In the genomic region with DNA sequence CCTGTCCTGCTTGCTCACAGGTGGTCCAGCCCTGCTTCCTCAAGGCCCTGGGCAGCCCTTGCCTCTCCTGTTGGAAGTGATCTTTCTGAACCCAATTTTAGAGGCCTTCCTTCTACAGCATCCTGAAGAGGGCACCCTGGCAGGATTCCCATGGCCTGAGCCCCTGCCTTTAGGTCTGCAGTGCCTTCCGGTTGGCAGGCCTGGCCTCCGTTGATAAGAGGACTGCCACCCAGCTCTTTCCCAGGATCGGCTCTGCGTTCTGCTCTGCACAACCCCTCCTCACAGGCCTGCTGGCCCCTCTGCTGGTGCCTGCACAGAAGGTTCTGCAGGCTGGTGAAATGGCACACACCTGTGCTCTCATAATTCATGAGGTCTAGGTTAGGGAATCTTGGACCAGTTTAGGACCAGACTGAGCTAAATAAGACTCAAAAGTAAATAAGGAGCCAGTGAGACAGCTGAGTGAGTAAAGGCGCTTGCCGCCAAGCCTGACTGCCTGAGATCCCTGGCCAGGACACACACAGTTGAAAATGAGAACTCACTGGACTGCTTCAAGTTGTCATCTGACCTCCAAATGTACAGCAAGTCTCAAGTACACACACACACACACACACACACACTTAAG, we compare ENCODE assay signal across 14 mouse cellular contexts. TPM values are rescaled to one million over a fixed set of nuclear protein-coding genes. Genes with fewer than 3 reads are reported as not detected.
DNase-seq lines count a peak whose midpoint lies in the region; ATAC-seq lines count a peak whose summit lies in the region.
"Had no signal": no experiment of that assay in that cellular context is flagged by ENCODE, and none has a peak within 500 bp of the region (broad histone marks: within the 10 kb centered on the region; RNA-seq: fewer than 3 reads in every experiment).

No protein-coding gene starts in this region.

- H3K9me3 ChIP-seq in intestine, embryonic 16.5 days (ENCODE audit: control insufficient read depth, low read length): no peaks in the 10 kb centered on the region
- no peaks in the 10 kb centered on the region for H3K9me3 ChIP-seq in intestine, embryonic 15.5 days
- H3K9me3 ChIP-seq: midbrain, embryonic 13.5 days; neural tube, embryonic 13.5 days had no signal

- no peaks in the 10 kb centered on the region for H3K27me3 ChIP-seq in intestine, embryonic 16.5 days (replicated peaks; ENCODE audit: control insufficient read depth, insufficient read depth, low read length)
- H3K27me3 ChIP-seq in intestine, embryonic 15.5 days (replicated peaks): no peaks in the 10 kb centered on the region
- H3K27me3 ChIP-seq: midbrain, embryonic 13.5 days; neural tube, embryonic 13.5 days had no signal

- no peak overlapping the region for H3K4me3 ChIP-seq in intestine, embryonic 16.5 days (ENCODE audit: low read length)
- H3K4me3 ChIP-seq in intestine, embryonic 15.5 days (replicated peaks): no peak overlapping the region
- H3K4me3 ChIP-seq: midbrain, embryonic 13.5 days; neural tube, embryonic 13.5 days had no signal

- peak; percentile 37; the same call in 1 of the 2 replicates for ATAC-seq in intestine, embryonic 16.5 days
- no peak for ATAC-seq in intestine, embryonic 15.5 days
- peak; percentile 60 to 73 for ATAC-seq in hematopoietic stem cell, adult 5-6 weeks (replicated peaks in 1 of 2; ENCODE audit: insufficient read depth in 1 of 2, low FRiP score in 2 of 2, low TSS enrichment in 1 of 2, low read depth in 1 of 2, poor library complexity in 2 of 2, severe bottlenecking in 2 of 2)
- ATAC-seq: midbrain, embryonic 13.5 days had no signal

- H3K27ac ChIP-seq in intestine, embryonic 16.5 days (ENCODE audit: low read length): no peak overlapping the region
- no peak overlapping the region for H3K27ac ChIP-seq in intestine, embryonic 15.5 days
- H3K27ac ChIP-seq: midbrain, embryonic 13.5 days; neural tube, embryonic 13.5 days had no signal

- H3K36me3 ChIP-seq in intestine, embryonic 16.5 days (ENCODE audit: control insufficient read depth, insufficient read depth, low read length): no peaks in the 10 kb centered on the region
- H3K36me3 ChIP-seq in intestine, embryonic 15.5 days: no peaks in the 10 kb centered on the region
- H3K36me3 ChIP-seq: midbrain, embryonic 13.5 days; neural tube, embryonic 13.5 days had no signal

- H3K9ac ChIP-seq in intestine, embryonic 16.5 days (ENCODE audit: low read depth, low read length): no peak overlapping the region
- H3K9ac ChIP-seq in intestine, embryonic 15.5 days: no peak overlapping the region
- H3K9ac ChIP-seq: midbrain, embryonic 13.5 days; neural tube, embryonic 13.5 days had no signal

- H3K4me2 ChIP-seq in intestine, embryonic 16.5 days (ENCODE audit: low read depth, low read length): no peak overlapping the region
- no peak overlapping the region for H3K4me2 ChIP-seq in intestine, embryonic 15.5 days (replicated peaks)
- H3K4me2 ChIP-seq: midbrain, embryonic 13.5 days; neural tube, embryonic 13.5 days had no signal

- DNase-seq in adrenal gland, postnatal 25 days: peak; percentile 21
- DNase-seq in adrenal gland, adult 18-20 months (ENCODE audit: low spot score in 2 of 2): no peak
- peak; percentile 39 to 55 for DNase-seq in spleen, postnatal 14 days (ENCODE audit: low spot score in 2 of 2)
- no peak for DNase-seq in layer of hippocampus, postnatal 36 days
- DNase-seq in cerebellum, adult 9-10 months: no peak
- DNase-seq: adrenal gland, adult 8-10 months; cerebellum, postnatal 25 days; kidney, adult 8-10 months had no signal

- WGBS in intestine, embryonic 16.5 days: 74% methylated on average over 6 of the region's 6 CpGs
- WGBS in intestine, embryonic 15.5 days: 68% methylated on average over 6 of the region's 6 CpGs

- peaks cover 3% of the 10 kb centered on the region; the same call in 1 of the 2 replicates for H3K4me1 ChIP-seq in intestine, embryonic 16.5 days (ENCODE audit: control insufficient read depth, insufficient read depth, low read length)
- H3K4me1 ChIP-seq in intestine, embryonic 15.5 days (replicated peaks): peaks cover 2% of the 10 kb centered on the region; the same call in 1 of the 2 replicates
- H3K4me1 ChIP-seq: midbrain, embryonic 13.5 days; neural tube, embryonic 13.5 days had no signal

RNA-seq across cellular contexts. Expression of gene Ankdd1a, which starts 8.5 kb away (rescaled TPM):
- 2.1 and 3.5 TPM in 2 replicates for total RNA-seq in adrenal gland, postnatal 25 days (2021)
- 1 to 10 TPM in 1 of 2 experiments, under 1 TPM in 1; 0.35 to 1.6 TPM for total RNA-seq in adrenal gland, adult 18-20 months (2021)
- polyA plus RNA-seq in intestine, embryonic 16.5 days (2015; fragmentation: Nextera tagmentation; extraction: Ambion mirVana): not detected in 2 replicates
- not detected in 2 replicates for polyA plus RNA-seq in intestine, embryonic 15.5 days (2015; fragmentation: Nextera tagmentation; extraction: Ambion mirVana)
- total RNA-seq in hematopoietic stem cell, adult 5-6 weeks (2017): not detected in 2 replicates
- total RNA-seq in layer of hippocampus, postnatal 36 days (2021): 1 to 10 TPM; 2.9 to 3.5 TPM
- total RNA-seq: liver, adult 2 months had no signal
- polyA plus RNA-seq: liver, adult 2 months had no signal

RNA-seq across cellular contexts. Expression of gene Plekho2, which starts 51.3 kb away (rescaled TPM):
- 58.2 and 64.5 TPM in 2 replicates for total RNA-seq in adrenal gland, postnatal 25 days (2021)
- total RNA-seq in adrenal gland, adult 18-20 months (2021): 10 to 100 TPM; 44.9 to 52.5 TPM
- polyA plus RNA-seq in intestine, embryonic 16.5 days (2015; fragmentation: Nextera tagmentation; extraction: Ambion mirVana): 11.3 and 11.9 TPM in 2 replicates
- 11.0 and 11.2 TPM in 2 replicates for polyA plus RNA-seq in intestine, embryonic 15.5 days (2015; fragmentation: Nextera tagmentation; extraction: Ambion mirVana)
- 41.1 and 42.4 TPM in 2 replicates for total RNA-seq in hematopoietic stem cell, adult 5-6 weeks (2017)
- 10 to 100 TPM in 1 of 2 experiments, 1 to 10 TPM in 1; 9.8 to 10.9 TPM for total RNA-seq in layer of hippocampus, postnatal 36 days (2021)

RNA-seq across cellular contexts. Expression of gene Pif1, which starts 58.4 kb away (rescaled TPM):
- 1.1 and 1.6 TPM in 2 replicates for total RNA-seq in adrenal gland, postnatal 25 days (2021)
- not detected for total RNA-seq in adrenal gland, adult 18-20 months (2021)
- polyA plus RNA-seq in intestine, embryonic 16.5 days (2015; fragmentation: Nextera tagmentation; extraction: Ambion mirVana): 7.6 and 9.0 TPM in 2 replicates
- 9.1 and 9.6 TPM in 2 replicates for polyA plus RNA-seq in intestine, embryonic 15.5 days (2015; fragmentation: Nextera tagmentation; extraction: Ambion mirVana)
- total RNA-seq in hematopoietic stem cell, adult 5-6 weeks (2017): 6.7 and 6.8 TPM in 2 replicates
- under 1 TPM; 0.12 to 0.25 TPM for total RNA-seq in layer of hippocampus, postnatal 36 days (2021)
- total RNA-seq: liver, adult 2 months had no signal

Comparison
In these comparisons a context has a peak if more than half of its experiments do, and no peak if none do; other contexts are left out.
1. DNase-seq: peak in adrenal gland, postnatal 25 days (single experiment) and spleen, postnatal 14 days (2 of 2); none in adrenal gland, adult 18-20 months (0 of 2), layer of hippocampus, postnatal 36 days (0 of 2) and cerebellum, adult 9-10 months (single experiment).